Mouse (Mus musculus) left cerebral cortex, adult 6 months (tissue): Measurements from ENCODE around the gene Frmd3. TPM values are rescaled to one million over a fixed set of nuclear protein-coding genes. Genes with fewer than 3 reads are reported as not detected.

ENCODE experiments used
- long read RNA-seq, 2 experiments: library from polyadenylated mRNA; unstranded; transcript quantifications; one replicate each; pipeline ENCODE4 v2.0.0; 2019 to 2020
- polyA plus RNA-seq: library from polyadenylated mRNA; unstranded; fragments of <200 nt; fragmentation: Nextera tagmentation; gene quantifications from 2 replicates; pipeline ENCODE4 v1.2.3, GENCODE M21; 2021

Gene Frmd3
- 2.9 and 3.7 TPM in 2 replicates for polyA plus RNA-seq
- long read RNA-seq, experiment 1, full-length matches to known transcripts: 42 of 50 reads
- long read RNA-seq, experiment 1, partial matches to known transcripts: 2 of 50 reads
- long read RNA-seq, experiment 1, other reads (novel, unspliced or antisense): 6 of 50 reads
- long read RNA-seq, experiment 2, full-length matches to known transcripts: 4 of 5 reads
- long read RNA-seq, experiment 2, partial matches to known transcripts: 0 of 5 reads
- long read RNA-seq, experiment 2, other reads (novel, unspliced or antisense): 1 of 5 reads

DNA sequence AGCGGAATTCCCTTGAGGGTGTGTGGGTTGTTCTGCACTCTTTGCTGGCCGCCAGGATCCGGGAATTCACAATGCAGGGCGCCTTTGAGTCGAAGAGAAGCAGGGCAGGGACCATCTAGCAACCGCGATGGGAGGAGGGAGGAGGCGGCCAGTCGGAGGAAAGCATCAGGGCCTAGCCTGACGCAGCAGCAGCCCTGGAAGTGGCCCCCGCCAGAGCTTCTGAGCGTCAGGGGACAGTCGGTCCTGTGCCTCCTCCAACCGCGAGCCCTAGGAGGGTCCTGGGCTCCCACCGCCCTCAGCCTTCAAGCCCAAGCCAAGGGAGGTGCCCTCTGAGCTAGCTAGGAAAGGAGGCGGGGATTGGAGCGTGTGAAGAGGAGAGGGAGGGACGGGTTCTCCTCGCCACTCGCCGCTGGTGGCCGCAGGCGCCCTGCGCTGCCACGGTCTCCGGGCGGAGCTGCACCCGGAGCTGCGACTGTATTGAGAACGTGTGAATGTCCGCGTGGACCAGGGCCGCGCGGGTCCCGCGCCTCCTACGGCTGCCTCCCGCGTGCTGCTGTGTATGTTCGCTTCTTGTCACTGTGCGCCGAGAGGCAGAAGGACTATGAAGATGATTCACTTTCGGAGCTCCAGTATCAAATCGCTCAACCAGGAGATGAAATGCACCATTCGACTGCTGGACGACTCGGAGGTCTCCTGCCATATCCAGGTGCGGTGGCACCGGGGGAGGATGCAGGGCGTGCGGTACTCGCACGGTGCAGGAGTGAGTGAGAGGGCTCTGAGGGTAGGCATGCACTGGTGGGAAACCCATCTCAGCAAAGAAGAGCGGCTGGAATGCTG, at the start of gene Frmd3:
Gene Frmd3, plus strand, starts transcription at position 232 of the 837 bp plus-strand sequence.

DNA sequence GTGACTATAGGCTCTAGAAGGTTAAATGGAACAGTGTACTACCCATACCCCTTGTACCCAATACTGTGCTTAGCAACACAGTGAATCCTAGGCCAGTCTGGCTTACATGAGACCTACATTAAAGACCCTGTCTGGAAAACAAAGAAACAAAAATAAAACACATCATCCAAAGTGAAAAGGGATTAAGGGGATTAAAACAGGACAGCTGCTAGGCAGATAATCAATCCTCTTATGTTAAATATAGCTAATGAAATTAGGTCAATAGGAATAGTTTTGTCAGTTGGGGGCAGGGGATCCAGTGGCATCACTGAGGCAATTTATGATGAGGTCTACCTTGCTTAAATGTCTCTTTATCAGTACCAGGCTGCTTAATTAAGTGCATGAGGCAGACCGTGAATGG, 228.9 kb downstream of the Frmd3 start, which contains the start of gene Kdm4c:
Gene Kdm4c, plus strand, starts transcription at position 322 of the 400 bp plus-strand sequence.

Other genes starting within 250 kb of the Frmd3 start
- not detected in 2 replicates for gene Rasef, start 222.4 kb upstream of the Frmd3 start, polyA plus RNA-seq
- gene Gm11758, start 137.2 kb upstream of the Frmd3 start, polyA plus RNA-seq: not detected in 2 replicates
- gene Gm11757, start 122.3 kb upstream of the Frmd3 start, polyA plus RNA-seq: not detected in 2 replicates
- gene Gm13871, start 107.5 kb upstream of the Frmd3 start, polyA plus RNA-seq: not detected in 2 replicates
- gene Gm11756, start 92.7 kb upstream of the Frmd3 start, polyA plus RNA-seq: not detected in 2 replicates
- gene 2310002L09Rik, start 62.6 kb upstream of the Frmd3 start, polyA plus RNA-seq: not detected in 2 replicates
- gene Kdm4c, start 229.1 kb downstream of the Frmd3 start, polyA plus RNA-seq: 5.9 and 7.2 TPM in 2 replicates